Comparison of ENCODE assay signal across 8 mouse cellular contexts in the genomic region with DNA sequence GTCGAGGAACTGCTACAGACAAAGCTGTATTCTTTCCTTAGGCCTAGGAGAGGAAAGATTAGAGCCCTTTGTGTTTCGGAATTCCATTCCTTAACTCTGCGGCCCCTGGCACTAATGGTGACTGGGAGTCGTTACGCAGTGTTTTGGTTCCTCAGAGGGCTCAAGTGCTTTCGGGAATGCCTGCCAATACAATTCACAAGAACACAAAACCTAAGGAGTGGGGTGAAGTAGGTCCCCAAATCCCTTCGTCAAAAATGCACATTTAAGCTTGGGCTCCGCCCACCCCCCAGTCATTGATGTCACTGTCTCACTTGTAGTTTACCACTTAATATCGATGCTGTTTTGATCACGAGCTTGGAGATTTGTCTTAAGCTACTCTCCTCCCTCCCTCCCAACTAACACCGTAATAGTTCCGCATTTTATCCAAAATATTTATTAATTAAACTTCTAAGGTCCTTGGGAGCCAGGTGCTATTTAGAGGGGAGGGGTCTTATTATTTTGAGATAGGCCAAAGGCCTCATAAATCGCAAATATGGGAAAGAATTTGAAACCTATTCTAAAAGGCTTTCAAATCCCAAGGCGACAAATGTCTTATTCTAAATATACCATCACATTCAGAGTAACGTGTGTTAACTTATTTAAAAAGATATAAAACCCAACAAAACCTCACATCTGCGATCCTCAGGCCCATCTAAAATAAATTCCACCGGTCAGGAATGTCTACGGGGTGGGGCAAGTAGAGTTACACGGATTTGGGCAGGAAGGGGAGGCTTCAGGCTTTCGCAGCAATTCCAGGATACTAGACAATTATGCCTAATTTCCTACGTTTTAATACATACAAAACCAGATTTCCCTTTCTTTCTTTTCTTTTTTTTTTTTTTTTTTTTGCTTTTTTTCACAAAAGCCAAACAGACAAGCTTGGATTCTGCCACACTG.
DNase-seq lines count a peak whose midpoint lies in the region; ATAC-seq and TF ChIP-seq lines count a peak whose summit lies in the region.

No protein-coding gene starts in this region.

- H3K27me3 ChIP-seq in hindbrain, postnatal 0 days (ENCODE audit: insufficient read depth, low read length) = no peaks in the 10 kb centered on the region

- peaks cover 18% of the 10 kb centered on the region for H3K4me1 ChIP-seq in hindbrain, postnatal 0 days (ENCODE audit: insufficient read depth, low read length)

- WGBS in hindbrain, postnatal 0 days = 1% methylated on average over 21 of the region's 21 CpGs

- no peaks in the 10 kb centered on the region for H3K36me3 ChIP-seq in hindbrain, postnatal 0 days (ENCODE audit: insufficient read depth, low read length)

- H3K9me3 ChIP-seq in hindbrain, postnatal 0 days (ENCODE audit: low read length) = no peaks in the 10 kb centered on the region

- peak overlapping the region; percentile 95 for H3K9ac ChIP-seq in hindbrain, postnatal 0 days (replicated peaks; ENCODE audit: low read length)

- intact Hi-C loops in left cerebral cortex, postnatal 14 days (cut with DNase I) = no loop called here

- H3K4me2 ChIP-seq in hindbrain, postnatal 0 days (ENCODE audit: low read depth, low read length) = peak overlapping the region; percentile 79

- DNase-seq in ovary, postnatal 36 days (ENCODE audit: low spot score) = peak; percentile 44
- no peak for DNase-seq in ovary, postnatal 10 days (ENCODE audit: low spot score)
- DNase-seq in cerebellum, adult 9-11 months = peak; percentile 73
- DNase-seq in gastrocnemius, postnatal 10 days = peak; percentile 30
- peak; percentile 80 for DNase-seq in hindbrain, postnatal 0 days (ENCODE audit: low spot score)
- DNase-seq in left cerebral cortex, postnatal 14 days (ENCODE audit: low spot score in 2 of 2) = peak; percentile 30 to 47
- peak; percentile 46 to 69 for DNase-seq in spleen, postnatal 36 days (ENCODE audit: low spot score in 2 of 2)

- peak overlapping the region; percentile 64 for H3K4me3 ChIP-seq in hindbrain, postnatal 0 days (ENCODE audit: low read length)

- peak overlapping the region; percentile 100 for H3K27ac ChIP-seq in hindbrain, postnatal 0 days

- TF ChIP-seq CTCF in hindbrain, postnatal 0 days (IDR thresholded peaks at IDR 0.05; ENCODE audit: low read depth) = no peak

- no peak for ATAC-seq in hindbrain, postnatal 0 days
- peak; percentile 12 for ATAC-seq in megakaryocyte, adult 5-6 weeks (ENCODE audit: poor library complexity, severe bottlenecking)
